Mouse (Mus musculus): Measurements from ENCODE around the gene Hist1h2bf. TPM values are rescaled to one million over a fixed set of nuclear protein-coding genes. Genes with fewer than 3 reads are reported as not detected.

The Hist1h2bf gene
- polyA plus RNA-seq, 1 experiment from 2014 or later: 4.5 TPM

GRCm38 (mm10) chr13:23525901-23526300 is 48.1 kb downstream of the Hist1h2bf start:
- no peak for ATAC-seq
- peaks cover 19% of the 10 kb centered on the region for H3K4me1 ChIP-seq (replicated peaks)
- no peaks in the 10 kb centered on the region for H3K27me3 ChIP-seq
- no peaks in the 10 kb centered on the region for H3K36me3 ChIP-seq
- WGBS: 2% methylated on average over 10 of the region's 10 CpGs
- peak overlapping the region; percentile 53 for H3K4me2 ChIP-seq (replicated peaks)
- H3K9me3 ChIP-seq: no peaks in the 10 kb centered on the region
- no peak overlapping the region for H3K9ac ChIP-seq (replicated peaks)
- H3K4me3 ChIP-seq (replicated peaks): peak overlapping the region; percentile 45
- no peak overlapping the region for H3K27ac ChIP-seq

GRCm38 (mm10) chr13:23524654-23525053 is 49.3 kb downstream of the Hist1h2bf start:
- no peaks in the 10 kb centered on the region for H3K36me3 ChIP-seq
- peak; percentile 32; the same call in 1 of the 2 replicates for ATAC-seq
- 10% methylated on average over 5 of the region's 5 CpGs for WGBS
- no peak overlapping the region for H3K27ac ChIP-seq
- no peaks in the 10 kb centered on the region for H3K9me3 ChIP-seq
- H3K4me3 ChIP-seq (replicated peaks): no peak overlapping the region
- H3K9ac ChIP-seq (replicated peaks): no peak overlapping the region
- no peaks in the 10 kb centered on the region for H3K27me3 ChIP-seq
- no peak overlapping the region for H3K4me2 ChIP-seq (replicated peaks)
- H3K4me1 ChIP-seq (replicated peaks): peaks cover 15% of the 10 kb centered on the region

- H3K27ac ChIP-seq: no peak overlapping the region
- WGBS: 37% methylated on average over 5 of the region's 5 CpGs
- ATAC-seq: no peak
Measured at GRCm38 (mm10) chr13:23523976-23524375, 50.0 kb downstream of the Hist1h2bf start.

More at GRCm38 (mm10) chr13:23523976-23524375, 50.0 kb downstream of the Hist1h2bf start:
- Histone ChIP-seq H3K36me3 (no peaks in the 10 kb centered on the region), H3K27me3 (no peaks in the 10 kb centered on the region), H3K9me3 (no peaks in the 10 kb centered on the region), H3K4me1 (replicated peaks) (peaks cover 12% of the 10 kb centered on the region), H3K4me2 (replicated peaks) (no peak overlapping the region), H3K4me3 (replicated peaks) (no peak overlapping the region), H3K9ac (replicated peaks) (no peak overlapping the region)

Small RNA genes lying within 50 kb of the gene (microRNA-seq; reads per million reads assigned to microRNA genes)
- gene Gm44297 (not detected), gene Gm44359 (not detected), gene Gm44394 (not detected)

Other genes with a start within 250 kb of the Hist1h2bf start
- gene Zfp322a, start 205.0 kb downstream of the Hist1h2bf start, polyA plus RNA-seq (2015; fragmentation: Nextera tagmentation; extraction: Ambion mirVana): 56.3 and 58.9 TPM in 2 replicates
- 10.8 TPM in 2 replicates for gene Abt1, start 150.3 kb downstream of the Hist1h2bf start, polyA plus RNA-seq (2015; fragmentation: Nextera tagmentation; extraction: Ambion mirVana)
- gene Btn1a1, start 108.3 kb downstream of the Hist1h2bf start, polyA plus RNA-seq (2015; fragmentation: Nextera tagmentation; extraction: Ambion mirVana): 0.04 and 0.13 TPM in 2 replicates
- 0.13 TPM in 2 replicates for gene Btn2a2, start 85.3 kb downstream of the Hist1h2bf start, polyA plus RNA-seq (2015; fragmentation: Nextera tagmentation; extraction: Ambion mirVana)
- 6.4 and 7.4 TPM in 2 replicates for gene Hist1h4h, start 43.1 kb downstream of the Hist1h2bf start, polyA plus RNA-seq (2015; fragmentation: Nextera tagmentation; extraction: Ambion mirVana)
- gene Hist1h2af, start 40.3 kb downstream of the Hist1h2bf start, polyA plus RNA-seq (2015; fragmentation: Nextera tagmentation; extraction: Ambion mirVana): 1.3 and 3.0 TPM in 2 replicates
- gene Hist1h3g, start 38.8 kb downstream of the Hist1h2bf start, polyA plus RNA-seq (2015; fragmentation: Nextera tagmentation; extraction: Ambion mirVana): 3.1 and 5.3 TPM in 2 replicates
- gene Hist1h2bh, start 30.8 kb downstream of the Hist1h2bf start, polyA plus RNA-seq (2015; fragmentation: Nextera tagmentation; extraction: Ambion mirVana): 0.31 and 0.35 TPM in 2 replicates
- gene Hist1h3f, start 30.1 kb downstream of the Hist1h2bf start, polyA plus RNA-seq (2015; fragmentation: Nextera tagmentation; extraction: Ambion mirVana): 0.75 and 0.84 TPM in 2 replicates
- gene Hist1h4f, start 22.5 kb downstream of the Hist1h2bf start, polyA plus RNA-seq (2015; fragmentation: Nextera tagmentation; extraction: Ambion mirVana): not detected in 2 replicates
- gene Hist1h1d, start 20.9 kb downstream of the Hist1h2bf start, polyA plus RNA-seq (2015; fragmentation: Nextera tagmentation; extraction: Ambion mirVana): 0.23 and 0.24 TPM in 2 replicates
- 3.1 and 4.7 TPM in 2 replicates for gene Hist1h3e, start 11.8 kb downstream of the Hist1h2bf start, polyA plus RNA-seq (2015; fragmentation: Nextera tagmentation; extraction: Ambion mirVana)
- gene Hist1h2ae, start 3.0 kb downstream of the Hist1h2bf start, polyA plus RNA-seq (2015; fragmentation: Nextera tagmentation; extraction: Ambion mirVana): 51.6 and 53.6 TPM in 2 replicates
- 4.1 and 7.5 TPM in 2 replicates for gene Hist1h2bg, start 2.8 kb downstream of the Hist1h2bf start, polyA plus RNA-seq (2015; fragmentation: Nextera tagmentation; extraction: Ambion mirVana)
- gene Hist1h2ad, start 185 bp upstream of the Hist1h2bf start, polyA plus RNA-seq (2015; fragmentation: Nextera tagmentation; extraction: Ambion mirVana): 0.93 and 1.7 TPM in 2 replicates
- gene Hist1h3d, start 1.6 kb upstream of the Hist1h2bf start, polyA plus RNA-seq (2015; fragmentation: Nextera tagmentation; extraction: Ambion mirVana): 2.1 and 3.1 TPM in 2 replicates
- 74.3 and 84.0 TPM in 2 replicates for gene Hist1h4d, start 7.4 kb upstream of the Hist1h2bf start, polyA plus RNA-seq (2015; fragmentation: Nextera tagmentation; extraction: Ambion mirVana)
- 1.4 and 2.0 TPM in 2 replicates for gene Hist1h2be, start 46.9 kb upstream of the Hist1h2bf start, polyA plus RNA-seq (2015; fragmentation: Nextera tagmentation; extraction: Ambion mirVana)
- 12.6 and 15.0 TPM in 2 replicates for gene Hist1h1e, start 48.4 kb upstream of the Hist1h2bf start, polyA plus RNA-seq (2015; fragmentation: Nextera tagmentation; extraction: Ambion mirVana)
- gene Hist1h2ac, start 109.8 kb upstream of the Hist1h2bf start, polyA plus RNA-seq (2015; fragmentation: Nextera tagmentation; extraction: Ambion mirVana): 0.69 and 1.1 TPM in 2 replicates
- gene Hist1h2bc, start 110.0 kb upstream of the Hist1h2bf start, polyA plus RNA-seq (2015; fragmentation: Nextera tagmentation; extraction: Ambion mirVana): 22.2 and 24.4 TPM in 2 replicates
- not detected in 2 replicates for gene Hist1h1t, start 121.6 kb upstream of the Hist1h2bf start, polyA plus RNA-seq (2015; fragmentation: Nextera tagmentation; extraction: Ambion mirVana)
- gene Hist1h4c, start 124.3 kb upstream of the Hist1h2bf start, polyA plus RNA-seq (2015; fragmentation: Nextera tagmentation; extraction: Ambion mirVana): 5.1 and 5.8 TPM in 2 replicates
- 2.0 and 2.7 TPM in 2 replicates for gene Hfe, start 136.7 kb upstream of the Hist1h2bf start, polyA plus RNA-seq (2015; fragmentation: Nextera tagmentation; extraction: Ambion mirVana)
- 9.8 and 11.1 TPM in 2 replicates for gene Hist1h1c, start 164.6 kb upstream of the Hist1h2bf start, polyA plus RNA-seq (2015; fragmentation: Nextera tagmentation; extraction: Ambion mirVana)
- gene Hist1h3c, start 171.4 kb upstream of the Hist1h2bf start, polyA plus RNA-seq (2015; fragmentation: Nextera tagmentation; extraction: Ambion mirVana): 3.2 and 4.4 TPM in 2 replicates
- gene Hist1h2bb, start 172.5 kb upstream of the Hist1h2bf start, polyA plus RNA-seq (2015; fragmentation: Nextera tagmentation; extraction: Ambion mirVana): 2.8 and 3.2 TPM in 2 replicates
- gene Hist1h2ab, start 176.9 kb upstream of the Hist1h2bf start, polyA plus RNA-seq (2015; fragmentation: Nextera tagmentation; extraction: Ambion mirVana): 28.4 and 31.0 TPM in 2 replicates
- gene Hist1h3b, start 178.1 kb upstream of the Hist1h2bf start, polyA plus RNA-seq (2015; fragmentation: Nextera tagmentation; extraction: Ambion mirVana): 6.3 and 8.7 TPM in 2 replicates
- 4.6 and 5.2 TPM in 2 replicates for gene Hist1h4b, start 182.8 kb upstream of the Hist1h2bf start, polyA plus RNA-seq (2015; fragmentation: Nextera tagmentation; extraction: Ambion mirVana)
- gene Hist1h4a, start 187.0 kb upstream of the Hist1h2bf start, polyA plus RNA-seq (2015; fragmentation: Nextera tagmentation; extraction: Ambion mirVana): 0.44 and 0.57 TPM in 2 replicates
- gene Hist1h3a, start 188.2 kb upstream of the Hist1h2bf start, polyA plus RNA-seq (2015; fragmentation: Nextera tagmentation; extraction: Ambion mirVana): 1.4 and 3.3 TPM in 2 replicates
- 1.6 and 2.2 TPM in 2 replicates for gene Hist1h1a, start 189.5 kb upstream of the Hist1h2bf start, polyA plus RNA-seq (2015; fragmentation: Nextera tagmentation; extraction: Ambion mirVana)
- 0.15 TPM in 1 of 2 replicates, not detected in the other for gene Trim38, start 195.7 kb upstream of the Hist1h2bf start, polyA plus RNA-seq (2015; fragmentation: Nextera tagmentation; extraction: Ambion mirVana)
- gene Slc17a2, start 232.8 kb upstream of the Hist1h2bf start, polyA plus RNA-seq (2015; fragmentation: Nextera tagmentation; extraction: Ambion mirVana): not detected in 2 replicates

Data from midbrain, embryonic 13.5 days (tissue).